Mouse (Mus musculus) embryonic fibroblast, embryonic 13.5 days (primary cell): ENCODE measurements at regions not wholly inside any gene's neighbourhood (a gene's known extent, or its start where the extent isn't known, plus 50 kb on each side); places are given as distances from the start of the nearest gene placed in this dataset.

Experiments used
- H3K27ac ChIP-seq: 2 replicates; pipeline ENCODE4 v1.5.1; 2012; ENCODE audit warnings: low read length, control low read depth, inconsistent platforms; ENCODE audit not compliant: insufficient read depth
- H3K4me1 ChIP-seq: 2 replicates; pipeline ENCODE4 v1.6.1; 2011; ENCODE audit warnings: low read length; ENCODE audit not compliant: control insufficient read depth, insufficient read depth
- H3K4me3 ChIP-seq: 2 replicates; pipeline ENCODE4 v1.5.1; 2011; ENCODE audit warnings: mild to moderate bottlenecking, control low read depth, low read length; ENCODE audit not compliant: insufficient read depth
- CTCF ChIP-seq: IDR thresholded peaks from 2 replicates; pipeline ENCODE4 v1.5.1; 2011; ENCODE audit warnings: mild to moderate bottlenecking, control low read depth, low read length, moderate library complexity, borderline replicate concordance; ENCODE audit not compliant: insufficient read depth
- POLR2A ChIP-seq: IDR thresholded peaks from 2 replicates; pipeline ENCODE4 v1.6.1; 2011; ENCODE audit warnings: low read depth, mild to moderate bottlenecking, control low read depth, low read length, moderate library complexity

GRCm38 (mm10) chr13:53757576-53758237 is 284.8 kb upstream of the Msx2 start:
- H3K27ac ChIP-seq: no peak overlapping the region
- TF ChIP-seq CTCF (no peak), POLR2A (no peak)
- H3K4me1 ChIP-seq: no peaks in the 10 kb centered on the region
- no peak overlapping the region for H3K4me3 ChIP-seq

DNA sequence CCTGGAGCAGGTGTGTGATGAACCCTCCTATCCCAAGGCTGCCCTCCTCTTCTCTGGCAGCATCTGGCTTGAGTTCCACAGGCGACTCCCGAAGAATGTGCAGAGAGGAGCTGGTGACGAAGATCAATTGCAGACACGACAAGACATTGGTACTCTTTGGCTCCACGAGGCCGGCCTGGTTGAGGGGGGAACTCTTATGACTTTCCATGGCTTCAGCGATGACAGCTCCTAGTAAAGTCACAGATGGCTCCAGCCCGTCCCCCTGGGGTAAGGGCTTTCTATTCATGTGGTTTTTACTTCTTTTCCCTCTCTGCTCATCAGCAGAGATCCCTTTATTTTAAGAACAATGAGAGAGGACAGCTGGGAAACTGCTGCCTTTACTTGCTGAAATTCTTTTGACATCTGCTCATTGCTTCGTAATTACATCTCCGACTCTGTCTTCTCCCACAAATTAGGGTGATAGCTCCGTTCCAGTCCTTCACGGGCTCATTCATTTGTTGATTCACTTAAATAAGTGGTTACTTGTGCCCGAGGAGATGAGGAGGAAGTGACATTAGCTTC is 284.2 kb upstream of the Msx2 start:
- no peak overlapping the region for H3K4me3 ChIP-seq
- H3K27ac ChIP-seq: no peak overlapping the region
- H3K4me1 ChIP-seq: no peaks in the 10 kb centered on the region
- no peak for TF ChIP-seq CTCF
- TF ChIP-seq POLR2A: no peak

GRCm38 (mm10) chr13:53755046-53755615 is 282.3 kb upstream of the Msx2 start:
- Histone ChIP-seq H3K4me3 (no peak overlapping the region), H3K4me1 (no peaks in the 10 kb centered on the region), H3K27ac (no peak overlapping the region)
- TF ChIP-seq POLR2A (no peak), CTCF (no peak)

- TF ChIP-seq POLR2A: no peak
- no peak for TF ChIP-seq CTCF
- H3K27ac ChIP-seq: no peak overlapping the region
- no peaks in the 10 kb centered on the region for H3K4me1 ChIP-seq
- H3K4me3 ChIP-seq: no peak overlapping the region
Observed at GRCm38 (mm10) chr13:53753049-53753448, 280.2 kb upstream of the Msx2 start.

DNA sequence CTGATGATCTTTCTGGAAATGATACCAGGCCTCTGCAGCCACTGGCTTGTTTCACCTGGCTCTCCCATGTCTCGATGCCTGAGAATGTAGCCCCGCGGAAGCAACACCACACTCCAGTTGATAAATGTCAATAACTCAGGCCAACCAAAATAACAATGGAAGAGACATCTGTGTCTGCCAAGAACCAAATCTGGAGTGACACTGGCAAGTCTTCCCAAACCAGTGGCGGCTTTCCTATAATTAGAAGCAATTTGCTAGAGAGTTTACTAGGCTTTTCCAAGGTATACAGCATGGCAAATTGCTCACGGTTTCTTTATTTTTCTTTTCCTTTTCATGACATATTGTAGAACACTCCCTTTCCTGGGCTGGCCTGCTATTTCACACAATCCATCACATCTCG is 268.1 kb upstream of the Msx2 start:
- Histone ChIP-seq H3K27ac (no peak overlapping the region), H3K4me3 (no peak overlapping the region), H3K4me1 (no peaks in the 10 kb centered on the region)
- TF ChIP-seq CTCF (no peak), POLR2A (no peak)

- H3K27ac ChIP-seq: no peak overlapping the region
- TF ChIP-seq CTCF (no peak), POLR2A (no peak)
- H3K4me1 ChIP-seq: no peaks in the 10 kb centered on the region
- H3K4me3 ChIP-seq: no peak overlapping the region
Observed at GRCm38 (mm10) chr13:53739127-53739526, 266.3 kb upstream of the Msx2 start.

DNA sequence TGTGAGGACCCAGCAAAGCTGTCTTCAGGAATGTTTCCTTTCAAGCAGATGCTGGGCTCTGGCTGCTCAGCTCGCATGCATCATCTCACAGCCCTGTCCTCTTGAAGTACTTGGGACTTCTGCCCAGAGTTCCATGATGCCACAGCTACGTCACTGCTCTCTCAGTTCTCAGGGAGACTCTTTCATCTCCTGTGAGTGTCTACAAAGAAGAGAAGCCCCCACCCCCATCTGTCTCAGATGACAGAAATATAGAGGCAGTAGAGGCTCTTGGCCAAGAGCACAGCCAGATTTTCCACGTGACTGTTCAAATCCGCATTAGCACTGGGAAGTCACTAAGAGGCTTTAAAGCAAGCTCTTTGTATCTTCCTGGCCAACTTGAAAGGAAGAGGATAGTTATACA is 262.1 kb upstream of the Msx2 start:
- H3K27ac ChIP-seq: no peak overlapping the region
- TF ChIP-seq CTCF (no peak), POLR2A (no peak)

GRCm38 (mm10) chr13:53730259-53730902 is 257.5 kb upstream of the Msx2 start:
- H3K27ac ChIP-seq: no peak overlapping the region
- no peak overlapping the region for H3K4me3 ChIP-seq
- no peaks in the 10 kb centered on the region for H3K4me1 ChIP-seq
- TF ChIP-seq POLR2A (no peak), CTCF (no peak)

More for the DNA sequence above, 262.1 kb upstream of the Msx2 start:
- Histone ChIP-seq H3K4me3 (no peak overlapping the region), H3K4me1 (no peaks in the 10 kb centered on the region)

GRCm38 (mm10) chr13:53729848-53730247 is 257.0 kb upstream of the Msx2 start:
- H3K27ac ChIP-seq: peak overlapping the region; percentile 7; the same call in 1 of the 2 replicates
- TF ChIP-seq CTCF: no peak
- TF ChIP-seq POLR2A: no peak
- H3K4me1 ChIP-seq: no peaks in the 10 kb centered on the region
- no peak overlapping the region for H3K4me3 ChIP-seq

GRCm38 (mm10) chr13:53726031-53726430 is 253.2 kb upstream of the Msx2 start:
- H3K4me1 ChIP-seq: 0 out of 2 replicates have a peak, but pooled peaks cover 2% of the 10 kb centered on the region
- no peak overlapping the region for H3K27ac ChIP-seq
- no peak overlapping the region for H3K4me3 ChIP-seq
- TF ChIP-seq POLR2A (no peak), CTCF (no peak)
